Mouse (Mus musculus) kidney, adult 2 months (tissue): ENCODE data around the gene Ext2. TPM values are rescaled to one million over a fixed set of nuclear protein-coding genes. Genes with fewer than 3 reads are reported as not detected.

Experiments
- DNase-seq: peaks from one replicate; pipeline ENCODE4 v3.0.0; 2021
- H3K27ac ChIP-seq: fragments of 200-500 bp; 2 replicates; pipeline ENCODE4 v1.5.1; 2012; ENCODE audit warnings: low read depth, low read length, control low read depth, inconsistent platforms; ENCODE audit not compliant: insufficient read depth
- H3K27me3 ChIP-seq: fragments of 200-500 bp; replicated peaks from 2 replicates; pipeline ENCODE4 v1.6.1; 2012; ENCODE audit warnings: mild to moderate bottlenecking, moderate library complexity, low read length, inconsistent platforms; ENCODE audit not compliant: control insufficient read depth, insufficient read depth
- H3K36me3 ChIP-seq: fragments of 200-500 bp; 2 replicates; pipeline ENCODE4 v1.6.1; 2012; ENCODE audit warnings: mild to moderate bottlenecking, moderate library complexity, low read length, inconsistent platforms; ENCODE audit not compliant: control insufficient read depth, insufficient read depth
- H3K4me1 ChIP-seq: fragments of 200-500 bp; 2 replicates; pipeline ENCODE4 v1.6.1; 2011; ENCODE audit warnings: low read length; ENCODE audit not compliant: control insufficient read depth, insufficient read depth
- H3K4me3 ChIP-seq: fragments of 200-500 bp; 2 replicates; pipeline ENCODE4 v1.5.1; 2011; ENCODE audit warnings: mild to moderate bottlenecking, low read depth, low read length, control low read depth; ENCODE audit not compliant: insufficient read depth
- CTCF ChIP-seq: fragments of 200-500 bp; conservative IDR thresholded peaks from 2 replicates; pipeline ENCODE4 v1.5.1; 2011; ENCODE audit warnings: low read depth, mild to moderate bottlenecking, control low read depth, low read length, moderate library complexity, mixed read lengths; ENCODE audit not compliant: insufficient read depth, insufficient read length
- POLR2A ChIP-seq: fragments of 200-500 bp; IDR thresholded peaks from one replicate; pipeline ENCODE4 v1.6.1; 2011; ENCODE audit warnings: low read depth, low read length, control low read depth
- WGBS: fragments of 180-500 bp; shearing (Covaris S2); methylation state at CpG from one replicate; pipeline ENCODE4 v1.1.7; 2018; 5-methylcytosine and 5-hydroxymethylcytosine counted together
- polyA plus RNA-seq: library from polyadenylated mRNA; depleted of rRNA; stranded (reverse); fragments of >200 nt; gene quantifications from 2 replicates; pipeline ENCODE4 v1.2.3, GENCODE M21; 2012; rRNA removed

Gene Ext2
- 46.5 and 50.7 TPM in 2 replicates for polyA plus RNA-seq

DNA sequence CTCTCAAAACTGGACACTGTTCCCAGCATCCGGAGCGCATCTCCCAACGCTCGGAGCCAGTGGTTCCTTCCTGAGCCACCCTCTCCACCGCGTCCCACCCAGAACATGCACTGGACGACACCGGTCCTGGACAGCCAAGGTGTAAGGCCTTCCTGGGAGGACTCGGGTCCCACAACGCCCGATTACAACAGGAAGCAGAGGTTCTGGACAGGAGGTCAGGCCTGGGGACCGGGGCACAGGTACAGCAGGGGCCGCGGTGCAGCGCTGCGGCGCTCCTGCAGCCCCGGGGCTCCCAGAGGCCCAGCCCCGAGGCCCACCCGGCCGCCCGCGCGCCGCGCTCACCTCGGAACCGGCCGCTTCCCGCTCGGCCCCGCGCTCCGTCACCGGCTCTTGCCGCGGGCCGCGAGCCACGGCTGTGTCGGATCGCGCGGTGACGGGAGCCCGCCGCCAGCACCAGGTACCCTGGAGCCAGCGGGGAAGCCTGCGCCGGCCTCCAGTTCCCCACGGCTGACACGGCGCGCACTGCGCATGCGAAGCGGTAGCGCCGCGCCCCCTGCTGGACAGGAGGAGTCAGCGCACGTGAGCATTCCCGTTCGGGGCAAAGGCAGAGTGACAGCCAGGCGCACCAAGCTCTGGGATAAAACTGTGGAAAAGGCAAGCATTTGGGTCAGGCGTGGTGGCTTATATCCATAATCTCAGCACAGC is at the start of gene Ext2:
TSS of gene Ext2 (minus strand) at position 524 of the 705 bp plus-strand sequence.
- Histone ChIP-seq H3K4me1 (peaks cover 6% of the 10 kb centered on the region; the same call in 1 of the 2 replicates), H3K27ac (0 out of 2 replicates have a peak within 1 kb of the TSS, but pooled peaks have one; percentile 5), H3K4me3 (peak within 1 kb of the TSS; percentile 92), H3K36me3 (no peaks in the 10 kb centered on the region), H3K27me3 (no peaks in the 10 kb centered on the region)
- TF ChIP-seq POLR2A (peak; percentile 31), CTCF (peak; percentile 94)
- WGBS: under 1% methylated on average over 66 of the region's 66 CpGs
- DNase-seq: peak; percentile 93

DNA sequence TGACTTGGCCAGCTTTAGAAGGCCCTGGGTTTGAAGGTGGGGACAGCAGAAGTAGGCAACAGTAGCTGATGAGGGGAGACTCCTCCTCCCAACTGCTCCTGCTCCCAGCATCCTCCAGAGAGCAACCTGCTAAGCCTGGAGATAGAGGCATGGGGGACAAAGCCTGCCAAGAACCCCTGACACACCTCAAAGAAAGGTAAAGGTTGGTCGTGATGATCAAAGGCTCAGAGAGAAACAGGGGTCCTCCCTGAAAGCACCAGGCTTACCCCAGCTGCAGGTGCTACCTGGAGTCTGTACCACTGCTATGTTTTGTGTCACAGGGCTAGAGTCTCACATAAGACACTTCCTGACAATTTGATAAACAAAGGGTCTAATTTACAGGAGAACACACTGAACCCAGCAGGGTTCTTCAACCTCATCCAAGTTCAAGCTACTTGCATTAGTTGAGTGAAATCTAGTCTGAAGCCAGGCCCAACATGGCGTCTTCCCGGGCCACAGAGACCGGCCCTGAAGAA is 49.1 kb upstream of the Ext2 start:
- no peaks in the 10 kb centered on the region for H3K36me3 ChIP-seq
- 94% methylated on average over 4 of the region's 4 CpGs for WGBS

DNA sequence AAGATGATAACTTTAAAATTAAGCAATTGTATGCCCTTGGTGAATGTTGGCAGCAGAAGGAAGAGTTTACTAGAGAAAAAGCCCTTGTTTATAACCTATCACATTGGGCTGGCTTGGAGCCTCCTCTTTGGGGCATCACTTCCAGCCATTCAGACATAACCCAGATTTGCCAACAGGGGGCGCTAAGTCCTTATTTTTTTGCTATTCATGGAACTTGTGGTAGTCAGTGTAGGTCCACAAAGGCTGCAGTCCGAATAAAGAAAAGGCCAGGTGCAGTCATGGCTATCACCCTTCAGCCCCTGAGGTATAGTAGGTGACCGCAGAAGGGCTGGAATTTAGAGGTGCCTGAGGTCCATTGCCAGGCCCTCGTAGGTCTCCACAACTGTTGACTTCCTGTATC is 48.5 kb upstream of the Ext2 start:
- Histone ChIP-seq H3K27ac (no peak overlapping the region), H3K4me3 (no peak overlapping the region), H3K27me3 (no peaks in the 10 kb centered on the region), H3K36me3 (no peaks in the 10 kb centered on the region), H3K4me1 (no peaks in the 10 kb centered on the region)
- WGBS: 41% methylated on average over 4 of the region's 4 CpGs
- peak; percentile 71 for DNase-seq
- TF ChIP-seq POLR2A: no peak
- TF ChIP-seq CTCF: peak; percentile 57

More for the DNA sequence above, 49.1 kb upstream of the Ext2 start:
- no peaks in the 10 kb centered on the region for H3K27me3 ChIP-seq
- no peak overlapping the region for H3K4me3 ChIP-seq
- H3K27ac ChIP-seq: no peak overlapping the region
- no peaks in the 10 kb centered on the region for H3K4me1 ChIP-seq
- TF ChIP-seq CTCF (no peak), POLR2A (no peak)
- DNase-seq: no peak

DNA sequence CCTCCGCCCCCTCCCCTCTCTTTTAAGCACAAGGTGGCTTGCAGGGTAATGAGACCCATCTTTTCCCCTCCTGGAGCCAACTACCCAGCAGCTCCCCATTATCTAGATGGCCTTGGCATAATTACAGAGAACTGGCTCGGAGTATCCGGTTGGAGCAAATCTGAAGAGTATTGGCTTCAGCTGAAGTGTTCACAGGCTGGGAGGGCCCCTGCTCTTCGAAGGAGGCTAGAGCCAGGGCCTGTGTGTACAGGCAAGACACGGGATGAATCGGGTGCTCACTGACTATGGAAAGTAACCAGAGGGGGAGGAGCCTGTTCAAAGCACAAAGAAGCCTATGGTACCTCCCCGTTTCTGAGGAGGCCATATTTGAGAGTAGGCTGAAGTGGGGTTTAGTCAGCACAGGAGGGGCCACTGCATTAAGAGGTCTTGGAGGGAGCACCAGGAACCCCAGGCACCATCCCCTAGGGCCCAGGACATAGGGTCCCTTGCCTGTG is 46.8 kb upstream of the Ext2 start, which contains the start of gene Accsl:
TSS of gene Accsl (minus strand) at position 51 of the 494 bp plus-strand sequence.
- no peak for TF ChIP-seq CTCF
- WGBS: 69% methylated on average over 7 of the region's 7 CpGs
- no peaks in the 10 kb centered on the region for H3K27me3 ChIP-seq
- no peak within 1 kb of the TSS for H3K4me3 ChIP-seq
- no peaks in the 10 kb centered on the region for H3K4me1 ChIP-seq
- H3K27ac ChIP-seq: no peak within 1 kb of the TSS
- no peaks in the 10 kb centered on the region for H3K36me3 ChIP-seq
- DNase-seq: no peak

DNA sequence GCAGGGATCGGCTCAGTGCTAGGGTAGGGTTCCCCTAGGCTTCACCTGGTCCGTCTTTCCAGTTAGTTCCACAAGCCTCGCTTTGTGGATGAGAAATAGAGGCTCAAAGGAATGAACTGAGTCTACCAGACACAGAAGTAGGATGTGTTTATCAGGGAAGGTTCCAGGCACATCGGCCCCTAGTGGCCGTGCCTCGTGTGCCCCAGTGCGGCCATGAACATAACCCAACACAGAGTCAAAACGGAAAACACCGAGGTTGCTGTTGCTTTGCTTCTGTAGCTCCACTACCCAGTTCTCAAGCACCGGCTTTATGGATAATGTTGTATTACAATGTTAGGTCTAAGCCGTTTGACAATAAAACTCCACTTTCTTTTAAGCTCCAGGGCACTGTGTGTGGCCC is 46.2 kb upstream of the Ext2 start:
- 86% methylated on average over 11 of the region's 11 CpGs for WGBS
- TF ChIP-seq CTCF: no peak
- Histone ChIP-seq H3K27ac (no peak overlapping the region), H3K36me3 (no peaks in the 10 kb centered on the region), H3K27me3 (no peaks in the 10 kb centered on the region), H3K4me1 (no peaks in the 10 kb centered on the region), H3K4me3 (no peak overlapping the region)
- no peak for DNase-seq

DNA sequence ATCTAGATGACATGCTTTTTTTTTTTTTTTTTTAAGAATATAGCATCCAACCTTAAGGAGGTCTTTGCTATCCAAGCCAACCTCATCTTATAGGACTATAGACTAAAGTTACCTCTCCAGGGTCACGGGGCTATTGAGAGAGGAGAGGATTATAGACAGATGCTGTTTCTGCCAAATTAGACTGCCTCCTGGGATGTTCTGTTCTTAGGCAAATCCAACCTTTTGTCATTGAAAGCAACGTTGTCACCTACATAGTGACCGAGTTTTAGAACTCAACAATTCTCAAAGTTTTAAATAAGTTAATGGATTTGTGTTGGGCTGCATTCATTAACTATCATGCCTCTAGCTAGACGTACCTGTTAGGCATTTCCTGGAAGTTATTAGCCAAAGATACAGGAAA is 40.9 kb upstream of the Ext2 start:
- H3K27me3 ChIP-seq: no peaks in the 10 kb centered on the region
- no peaks in the 10 kb centered on the region for H3K4me1 ChIP-seq
- H3K4me3 ChIP-seq: no peak overlapping the region
- TF ChIP-seq CTCF: no peak
- TF ChIP-seq POLR2A: no peak
- H3K36me3 ChIP-seq: no peaks in the 10 kb centered on the region
- DNase-seq: no peak
- 63% methylated on average over 4 of the region's 4 CpGs for WGBS
- no peak overlapping the region for H3K27ac ChIP-seq

DNA sequence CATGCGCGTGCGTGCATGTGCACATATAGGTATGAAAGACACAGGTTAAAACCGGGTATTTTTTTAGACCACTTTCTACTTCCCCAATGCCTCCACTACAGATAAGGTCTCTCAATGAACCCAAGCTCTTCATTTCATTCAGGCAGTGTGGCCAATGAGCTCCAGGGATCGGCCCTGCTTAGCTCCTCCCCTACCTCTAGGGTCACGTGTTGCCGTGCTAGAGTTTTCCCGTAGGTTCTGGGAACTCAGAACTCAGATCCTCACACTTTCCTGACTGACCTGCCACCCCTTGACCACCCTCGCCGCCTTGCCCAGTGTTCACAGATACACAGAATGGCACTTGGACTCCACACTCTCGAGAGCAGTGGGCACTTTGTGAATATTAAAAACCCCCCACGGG is 36.5 kb upstream of the Ext2 start:
- Histone ChIP-seq H3K4me1 (no peaks in the 10 kb centered on the region), H3K36me3 (no peaks in the 10 kb centered on the region), H3K4me3 (no peak overlapping the region), H3K27me3 (no peaks in the 10 kb centered on the region; the same call in 1 of the 2 replicates), H3K27ac (no peak overlapping the region)
- DNase-seq: no peak
- 65% methylated on average over 12 of the region's 12 CpGs for WGBS
- TF ChIP-seq POLR2A (no peak), CTCF (no peak)
